In the genomic region with DNA sequence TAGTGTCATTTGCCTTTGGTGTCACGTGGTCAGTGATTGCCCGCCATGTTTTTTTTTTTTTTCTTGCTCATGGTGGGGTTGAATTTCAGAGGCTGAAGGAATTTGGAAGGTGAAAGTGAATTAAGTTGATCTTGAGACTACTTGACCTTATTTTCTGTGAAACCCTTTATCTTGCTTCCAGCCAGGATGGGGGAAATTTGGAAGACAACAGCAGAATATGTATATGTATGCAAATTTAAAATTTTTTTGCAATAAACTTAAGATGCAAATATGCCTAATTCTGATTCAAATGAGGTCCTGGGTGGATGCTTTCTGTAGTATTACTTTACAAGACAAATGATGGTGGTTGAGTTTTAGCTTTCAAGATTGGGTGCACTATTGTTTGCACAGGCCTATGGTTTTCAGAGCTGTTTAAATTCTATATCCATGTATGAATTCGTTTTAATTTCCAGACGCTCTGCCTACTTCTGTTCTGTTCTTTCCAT, we compare ENCODE assay signal across 25 mouse cellular contexts.
A peak's percentile ranks its signal among the peaks of the same experiment; 100 is the strongest.
DNase-seq lines count a peak whose midpoint lies in the region; ATAC-seq and TF ChIP-seq lines count a peak whose summit lies in the region.
"Had no signal": no experiment of that assay in that cellular context is flagged by ENCODE, and none has a peak within 500 bp of the region (broad histone marks: within the 10 kb centered on the region; RNA-seq: fewer than 3 reads in every experiment).

No protein-coding gene starts in this region.

- H3K4me3 ChIP-seq in ES-Bruce4 (ENCODE audit: low read depth, low read length) (no peak overlapping the region), ES-E14 (ENCODE audit: insufficient read depth in 1 of 2, low read depth in 1 of 2, low read length in 2 of 2, poor library complexity in 1 of 2, severe bottlenecking in 1 of 2) (no peak overlapping the region)
- no peak overlapping the region for H3K4me3 ChIP-seq in hindbrain, postnatal 0 days (ENCODE audit: low read length)
- H3K4me3 ChIP-seq: embryonic facial prominence, embryonic 13.5 days; embryonic facial prominence, embryonic 15.5 days; erythroblast, embryonic 14.5 days; forebrain, embryonic 10.5 days; forebrain, embryonic 12.5 days had no signal

- H3K4me1 ChIP-seq in ES-Bruce4 (ENCODE audit: control insufficient read depth, insufficient read depth, low read length) (peaks cover 1% of the 10 kb centered on the region), ES-E14 (ENCODE audit: control insufficient read depth in 2 of 2, insufficient read depth in 2 of 2, low read length in 2 of 2, poor library complexity in 1 of 2) (peaks cover 0 to 5% of the 10 kb centered on the region in 2 experiments; a peak in 1 of 4 replicates)
- no peaks in the 10 kb centered on the region for H3K4me1 ChIP-seq in hindbrain, postnatal 0 days (ENCODE audit: insufficient read depth, low read length)
- H3K4me1 ChIP-seq: embryonic facial prominence, embryonic 13.5 days; embryonic facial prominence, embryonic 15.5 days; forebrain, embryonic 10.5 days; forebrain, embryonic 12.5 days had no signal

- in situ Hi-C loops in ES-E14 (cut with MboI; ENCODE audit: low sequenced_read_pairs in 2 of 2, unreplicated experiment in 2 of 2): no loop called here

- no peak for ATAC-seq in hindbrain, postnatal 0 days
- ATAC-seq: CD4-positive, CD25-positive, alpha-beta regulatory T cell, adult 4 months; forebrain, embryonic 14.5 days; forebrain, postnatal 0 days had no signal

- peak overlapping the region; percentile 36; the same call in 1 of the 2 replicates for H3K27ac ChIP-seq in ES-Bruce4 (ENCODE audit: insufficient read depth, low read length)
- peak overlapping the region; percentile 62; the same call in 1 of the 2 replicates for H3K27ac ChIP-seq in ES-E14 (ENCODE audit: insufficient read depth, low read depth, low read length, poor library complexity, severe bottlenecking)
- H3K27ac ChIP-seq in hindbrain, postnatal 0 days: no peak overlapping the region
- H3K27ac ChIP-seq: embryonic facial prominence, embryonic 13.5 days; embryonic facial prominence, embryonic 15.5 days; forebrain, embryonic 10.5 days; forebrain, embryonic 12.5 days had no signal

- H3K4me2 ChIP-seq in hindbrain, postnatal 0 days (ENCODE audit: low read depth, low read length): no peak overlapping the region
- H3K4me2 ChIP-seq: embryonic facial prominence, embryonic 13.5 days; embryonic facial prominence, embryonic 15.5 days; forebrain, embryonic 12.5 days had no signal

- H3K36me3 ChIP-seq in ES-Bruce4 (ENCODE audit: control insufficient read depth, insufficient read depth, low read length, poor library complexity, severe bottlenecking): no peaks in the 10 kb centered on the region
- H3K36me3 ChIP-seq in ES-E14 (ENCODE audit: control insufficient read depth, insufficient read depth, low read length, poor library complexity, severe bottlenecking): no peaks in the 10 kb centered on the region
- H3K36me3 ChIP-seq in hindbrain, postnatal 0 days (ENCODE audit: insufficient read depth, low read length): no peaks in the 10 kb centered on the region
- H3K36me3 ChIP-seq: embryonic facial prominence, embryonic 13.5 days; embryonic facial prominence, embryonic 15.5 days; forebrain, embryonic 10.5 days; forebrain, embryonic 12.5 days had no signal

- TF ChIP-seq POLR2A in ES-Bruce4 (IDR thresholded peaks at IDR 0.05; ENCODE audit: insufficient read depth, low read length): no peak

- no peak for TF ChIP-seq CTCF in ES-Bruce4 (IDR thresholded peaks at IDR 0.05; ENCODE audit: low read depth, low read length)
- TF ChIP-seq CTCF in hindbrain, postnatal 0 days (IDR thresholded peaks at IDR 0.05; ENCODE audit: low read depth): no peak

- no peak for TF ChIP-seq EP300 in ES-Bruce4 (IDR thresholded peaks at IDR 0.05; ENCODE audit: insufficient read depth, low read depth, low read length)

- H3K9ac ChIP-seq in ES-Bruce4 (ENCODE audit: low read depth, poor library complexity, severe bottlenecking) (no peak overlapping the region), ES-E14 (ENCODE audit: insufficient read depth, low read depth, low read length, poor library complexity, severe bottlenecking) (no peak overlapping the region)
- no peak overlapping the region for H3K9ac ChIP-seq in hindbrain, postnatal 0 days (replicated peaks; ENCODE audit: low read length)
- H3K9ac ChIP-seq: embryonic facial prominence, embryonic 13.5 days; embryonic facial prominence, embryonic 15.5 days; forebrain, embryonic 12.5 days; forebrain, postnatal 0 days had no signal

- H3K9me3 ChIP-seq in ES-Bruce4 (replicated peaks; ENCODE audit: control insufficient read depth, insufficient read depth, low read length, poor library complexity, severe bottlenecking): no peaks in the 10 kb centered on the region
- no peaks in the 10 kb centered on the region for H3K9me3 ChIP-seq in ES-E14 (ENCODE audit: control insufficient read depth, insufficient read depth, low read depth, low read length)
- H3K9me3 ChIP-seq in hindbrain, postnatal 0 days (ENCODE audit: low read length): no peaks in the 10 kb centered on the region
- H3K9me3 ChIP-seq: embryonic facial prominence, embryonic 13.5 days; embryonic facial prominence, embryonic 15.5 days; forebrain, embryonic 10.5 days; forebrain, embryonic 12.5 days had no signal

- H3K27me3 ChIP-seq in ES-Bruce4 (ENCODE audit: control insufficient read depth, insufficient read depth, low read length, poor library complexity, severe bottlenecking): no peaks in the 10 kb centered on the region; the same call in 1 of the 2 replicates
- no peaks in the 10 kb centered on the region for H3K27me3 ChIP-seq in hindbrain, postnatal 0 days (ENCODE audit: insufficient read depth, low read length)
- H3K27me3 ChIP-seq: CH12.LX; embryonic facial prominence, embryonic 13.5 days; embryonic facial prominence, embryonic 15.5 days; forebrain, embryonic 12.5 days had no signal

- DNase-seq in ES-E14 (ENCODE audit: low read depth, low spot score) (peak; percentile 44), ZHBTc4 (ENCODE audit: low read depth, low spot score) (peak; percentile 86)
- no peak for DNase-seq in layer of hippocampus, postnatal 36 days
- DNase-seq in hindbrain, postnatal 0 days (ENCODE audit: low spot score): no peak
- DNase-seq: adrenal gland, adult 2 months; adrenal gland, postnatal 10 days; adrenal gland, postnatal 25 days; B cell, adult 2 months; cerebellum, adult 11 months; cerebellum, adult 18-20 months; cerebellum, adult 8-10 months; cerebellum, adult 9-11 months; cerebellum, postnatal 14 days; cerebellum, postnatal 36 days; embryo, embryonic 11 days; forebrain, postnatal 0 days had no signal

- WGBS in hindbrain, postnatal 0 days: 82% methylated on average over 4 of the region's 4 CpGs

TF ChIP-seq in ES-E14, 5 proteins besides CTCF, POLR2A, EP300 and RAD21:
- TF ChIP-seq ZNF384 (IDR thresholded peaks at IDR 0.05; ENCODE audit: low read depth, low read length): peak; percentile 89
- no peak for TF ChIP-seq HCFC1 (IDR thresholded peaks at IDR 0.05; ENCODE audit: borderline replicate concordance, insufficient read depth, low read length)

Comparison
In these comparisons a context has a peak if more than half of its experiments do, and no peak if none do; other contexts are left out.
1. DNase-seq: peak in ES-E14 (single experiment) and ZHBTc4 (single experiment); none in layer of hippocampus, postnatal 36 days (0 of 2) and hindbrain, postnatal 0 days (single experiment).